Mouse (Mus musculus) intestine, postnatal 0 days (tissue): Measurements from ENCODE around the gene Cyb5d1. TPM values are rescaled to one million over a fixed set of nuclear protein-coding genes. Genes with fewer than 3 reads are reported as not detected.

Experiments used
- ATAC-seq: fragments of 200-750 bp; cut with Nextera tagmentation; 2 replicates; pipeline ENCODE4 v1.8.0; 2017; ENCODE audit warnings: mild to moderate bottlenecking, moderate TSS enrichment, moderate library complexity
- H3K27ac ChIP-seq: fragments of 300-500 bp; sonication (generic); 2 replicates; pipeline ENCODE4 v1.5.1; 2014; ENCODE audit warnings: mild to moderate bottlenecking, low read depth, low read length, moderate library complexity
- H3K27me3 ChIP-seq: fragments of 300-500 bp; sonication (generic); replicated peaks from 2 replicates; pipeline ENCODE4 v1.6.1; 2014; ENCODE audit warnings: low read length, mixed read lengths; ENCODE audit not compliant: control insufficient read depth, insufficient read depth
- H3K36me3 ChIP-seq: fragments of 300-500 bp; sonication (generic); 2 replicates; pipeline ENCODE4 v1.6.1; 2014; ENCODE audit warnings: mild to moderate bottlenecking, moderate library complexity; ENCODE audit not compliant: control insufficient read depth, insufficient read depth
- H3K4me1 ChIP-seq: fragments of 300-500 bp; sonication (generic); replicated peaks from 2 replicates; pipeline ENCODE4 v1.6.1; 2014; ENCODE audit warnings: antibody characterized with exemption, low read length, mixed read lengths; ENCODE audit not compliant: control insufficient read depth, insufficient read depth
- H3K4me2 ChIP-seq: fragments of 300-500 bp; sonication (generic); replicated peaks from 2 replicates; pipeline ENCODE4 v1.6.1; 2014; ENCODE audit warnings: low read depth, mild to moderate bottlenecking, moderate library complexity
- H3K4me3 ChIP-seq: fragments of 300-500 bp; sonication (generic); 2 replicates; pipeline ENCODE4 v1.5.1; 2014; ENCODE audit warnings: low read depth, low read length
- H3K9ac ChIP-seq: fragments of 300-500 bp; sonication (generic); 2 replicates; pipeline ENCODE4 v1.6.1; 2014; ENCODE audit warnings: mild to moderate bottlenecking, low read depth, low read length
- H3K9me3 ChIP-seq: fragments of 300-500 bp; sonication (generic); 2 replicates; pipeline ENCODE4 v1.6.1; 2016; ENCODE audit warnings: mixed run types; ENCODE audit not compliant: control insufficient read depth
- CTCF ChIP-seq: sonication (generic); IDR thresholded peaks from 2 replicates; pipeline ENCODE4 v1.5.1; 2016; ENCODE audit warnings: low read depth, mild to moderate bottlenecking, control low read depth, antibody characterized with exemption, moderate library complexity
- WGBS: fragments of 180-500 bp; shearing (Covaris S2); extraction: QIAGEN DNeasy Blood & Tissue Kit; methylation state at CpG from one replicate; pipeline ENCODE4 v1.1.7; 2014; 5-methylcytosine and 5-hydroxymethylcytosine counted together
- polyA plus RNA-seq: library from polyadenylated mRNA; unstranded; fragments of >200 nt; fragmentation: Nextera tagmentation; extraction: Ambion mirVana; gene quantifications from 2 replicates; pipeline ENCODE4 v1.2.1, GENCODE M21; 2015

Gene Cyb5d1
- polyA plus RNA-seq, 1 experiment from 2014 or later: 8.9 TPM

GRCm38 (mm10) chr11:69379600-69379999 lies 15.8 kb downstream of the Cyb5d1 start:
- Histone ChIP-seq H3K9me3 (no peaks in the 10 kb centered on the region), H3K27me3 (no peaks in the 10 kb centered on the region), H3K27ac (no peak overlapping the region; the same call in 1 of the 2 replicates), H3K36me3 (0 out of 2 replicates have a peak, but pooled peaks cover 2% of the 10 kb centered on the region), H3K9ac (no peak overlapping the region), H3K4me3 (no peak overlapping the region), H3K4me1 (0 out of 2 replicates have a peak, but pooled peaks cover 2% of the 10 kb centered on the region), H3K4me2 (no peak overlapping the region)
- TF ChIP-seq CTCF: no peak
- 76% methylated on average over 3 of the region's 3 CpGs for WGBS
- no peak for ATAC-seq

- ATAC-seq: peak; percentile 95
- Histone ChIP-seq H3K27ac (peak overlapping the region; percentile 79), H3K4me3 (no peak overlapping the region), H3K4me2 (peak overlapping the region; percentile 45), H3K9me3 (no peaks in the 10 kb centered on the region), H3K4me1 (0 out of 2 replicates have a peak, but pooled peaks cover 2% of the 10 kb centered on the region), H3K9ac (no peak overlapping the region), H3K27me3 (no peaks in the 10 kb centered on the region), H3K36me3 (peaks cover 8% of the 10 kb centered on the region; the same call in 1 of the 2 replicates)
- TF ChIP-seq CTCF: no peak
- WGBS: 38% methylated on average over 3 of the region's 3 CpGs
Measured at GRCm38 (mm10) chr11:69377766-69378165, 17.7 kb downstream of the Cyb5d1 start.

GRCm38 (mm10) chr11:69375646-69376045 lies 19.8 kb downstream of the Cyb5d1 start:
- no peak for TF ChIP-seq CTCF

GRCm38 (mm10) chr11:69373223-69373965 lies 22.0 kb downstream of the Cyb5d1 start:
- Histone ChIP-seq H3K4me2 (no peak overlapping the region), H3K27ac (no peak overlapping the region), H3K27me3 (no peaks in the 10 kb centered on the region), H3K36me3 (peaks cover 8% of the 10 kb centered on the region; the same call in 1 of the 2 replicates), H3K9me3 (no peaks in the 10 kb centered on the region), H3K4me3 (no peak overlapping the region), H3K4me1 (peaks cover 10% of the 10 kb centered on the region; the same call in 1 of the 2 replicates), H3K9ac (no peak overlapping the region)
- WGBS: 84% methylated on average over 16 of the region's 16 CpGs
- TF ChIP-seq CTCF: no peak
- ATAC-seq: no peak

More at GRCm38 (mm10) chr11:69375646-69376045, 19.8 kb downstream of the Cyb5d1 start:
- H3K36me3 ChIP-seq: peaks cover 8% of the 10 kb centered on the region; the same call in 1 of the 2 replicates
- no peak for ATAC-seq
- H3K9me3 ChIP-seq: no peaks in the 10 kb centered on the region
- H3K4me2 ChIP-seq: no peak overlapping the region
- H3K4me3 ChIP-seq: no peak overlapping the region
- no peaks in the 10 kb centered on the region for H3K27me3 ChIP-seq
- WGBS: 88% methylated on average over 4 of the region's 4 CpGs
- no peak overlapping the region for H3K9ac ChIP-seq
- H3K27ac ChIP-seq: no peak overlapping the region
- H3K4me1 ChIP-seq: peaks cover 10% of the 10 kb centered on the region; the same call in 1 of the 2 replicates

GRCm38 (mm10) chr11:69372780-69373170 lies 22.7 kb downstream of the Cyb5d1 start:
- WGBS: 58% methylated on average over 3 of the region's 3 CpGs
- no peaks in the 10 kb centered on the region for H3K9me3 ChIP-seq
- no peak overlapping the region for H3K27ac ChIP-seq
- H3K4me3 ChIP-seq: no peak overlapping the region
- no peak for ATAC-seq
- no peak overlapping the region for H3K4me2 ChIP-seq
- no peaks in the 10 kb centered on the region for H3K27me3 ChIP-seq
- H3K9ac ChIP-seq: no peak overlapping the region
- peak; percentile 72 for TF ChIP-seq CTCF
- peaks cover 8% of the 10 kb centered on the region; the same call in 1 of the 2 replicates for H3K36me3 ChIP-seq
- peaks cover 10% of the 10 kb centered on the region; the same call in 1 of the 2 replicates for H3K4me1 ChIP-seq

GRCm38 (mm10) chr11:69372056-69372779 lies 23.2 kb downstream of the Cyb5d1 start:
- no peak for TF ChIP-seq CTCF
- Histone ChIP-seq H3K9ac (no peak overlapping the region), H3K4me3 (no peak overlapping the region), H3K36me3 (peaks cover 8% of the 10 kb centered on the region; the same call in 1 of the 2 replicates), H3K27ac (0 out of 2 replicates have a peak overlapping the region, but pooled peaks have one; percentile 31), H3K4me1 (peaks cover 8% of the 10 kb centered on the region; the same call in 1 of the 2 replicates), H3K9me3 (no peaks in the 10 kb centered on the region), H3K27me3 (no peaks in the 10 kb centered on the region), H3K4me2 (peak overlapping the region; percentile 21; the same call in 1 of the 2 replicates)
- ATAC-seq: no peak
- 34% methylated on average over 12 of the region's 12 CpGs for WGBS
